Mouse (Mus musculus) CH12.LX (cell line): ENCODE results near the gene Cep83.

Source experiments
- BHLHE40 ChIP-seq: IDR thresholded peaks from 2 replicates; pipeline ENCODE4 v1.6.1; 2011; ENCODE audit warnings: mild to moderate bottlenecking, low read depth, low read length, improper control_type of control experiment
- CTCF ChIP-seq, 2 experiments: IDR thresholded peaks in 1 of 2; conservative IDR thresholded peaks in 1 of 2; 2 replicates each; pipeline ENCODE4 v1.5.1; 2011 to 2012; ENCODE audit warnings: low read depth in 2 of 2, low read length in 2 of 2, improper control_type of control experiment in 1 of 2, inconsistent platforms in 1 of 2, mild to moderate bottlenecking in 1 of 2, moderate library complexity in 1 of 2
- EP300 ChIP-seq: IDR thresholded peaks from 2 replicates; pipeline ENCODE4 v1.6.1; 2011; ENCODE audit warnings: low read length, improper control_type of control experiment
- ETS1 ChIP-seq: conservative IDR thresholded peaks from 2 replicates; pipeline ENCODE4 v1.6.1; 2012; ENCODE audit warnings: low read depth, mild to moderate bottlenecking, inconsistent platforms, low read length, improper control_type of control experiment, moderate library complexity
- GABPA ChIP-seq: IDR thresholded peaks from 2 replicates; pipeline ENCODE4 v1.6.1; 2012; ENCODE audit warnings: low read depth, low read length, improper control_type of control experiment, inconsistent platforms; ENCODE audit not compliant: insufficient replicate concordance
- KAT2A ChIP-seq: IDR thresholded peaks from 2 replicates; pipeline ENCODE4 v1.6.1; 2012; ENCODE audit warnings: low read length, improper control_type of control experiment, inconsistent platforms; ENCODE audit not compliant: insufficient replicate concordance
- MAFK ChIP-seq: IDR thresholded peaks from 2 replicates; pipeline ENCODE4 v1.6.1; 2011; ENCODE audit warnings: low read length, improper control_type of control experiment; ENCODE audit not compliant: insufficient replicate concordance
- MAX ChIP-seq: IDR thresholded peaks from 2 replicates; pipeline ENCODE4 v1.6.1; 2011; ENCODE audit warnings: low read length, improper control_type of control experiment
- MAZ ChIP-seq: IDR thresholded peaks from 2 replicates; pipeline ENCODE4 v1.6.1; 2012; ENCODE audit warnings: low read depth, mild to moderate bottlenecking, inconsistent platforms, low read length, improper control_type of control experiment, moderate library complexity
- PAX5 ChIP-seq: IDR thresholded peaks from 2 replicates; pipeline ENCODE4 v1.6.1; 2012; ENCODE audit warnings: low read length, inconsistent platforms, mixed read lengths
- POLR2A ChIP-seq: IDR thresholded peaks from 2 replicates; pipeline ENCODE4 v1.6.1; 2011; ENCODE audit warnings: low read depth, mild to moderate bottlenecking, improper control_type of control experiment, low read length
- RCOR1 ChIP-seq: conservative IDR thresholded peaks from 2 replicates; pipeline ENCODE4 v1.6.1; 2012; ENCODE audit warnings: low read depth, mild to moderate bottlenecking, inconsistent platforms, low read length, improper control_type of control experiment
- SMC3 ChIP-seq: IDR thresholded peaks from 2 replicates; pipeline ENCODE4 v1.6.1; 2011; ENCODE audit warnings: low read depth, low read length, improper control_type of control experiment

- TF ChIP-seq MAX (no peak), POLR2A (no peak), SMC3 (no peak), EP300 (no peak), ETS1 (no peak), MAZ (no peak), CTCF (conservative IDR thresholded peaks at IDR 0.05 in 1 of 2, IDR thresholded peaks at IDR 0.05 in 1 of 2; ENCODE audit: low read depth in 2 of 2, low read length in 2 of 2) (peak in 1 of 2 experiments; percentile 7; a peak in 1 of 4 replicates), KAT2A (no peak), BHLHE40 (no peak), MAFK (no peak), PAX5 (no peak), GABPA (no peak), RCOR1 (no peak)
Observed at GRCm38 (mm10) chr10:94705643-94706258, 17.3 kb downstream of the Cep83 start.
